Mouse (Mus musculus): ENCODE measurements at regions not wholly inside any gene's neighbourhood (a gene's known extent, or its start where the extent isn't known, plus 50 kb on each side); places are given as distances from the start of the nearest gene placed in this dataset.
"Not testable (repeated sequence)": the region's sequence is repeated elsewhere in the genome, so short reads cannot be mapped to it uniquely, and the experiment has no call there.

- intact Hi-C loops (cut with DNase I) = no loop called here
These were observed 485.7 kb downstream of the Lmo7 start for GRCm38 (mm10) chr14:102215267-102215964.

GRCm38 (mm10) chr14:102212079-102212478 lies 482.3 kb downstream of the Lmo7 start:
- intact Hi-C loops (cut with DNase I) = no loop called here

GRCm38 (mm10) chr14:102204881-102205671 lies 475.3 kb downstream of the Lmo7 start:
- intact Hi-C loops (cut with DNase I) = no loop called here

- intact Hi-C loops (cut with DNase I) = no loop called here
These were observed 469.7 kb downstream of the Lmo7 start for GRCm38 (mm10) chr14:102199430-102199829.

GRCm38 (mm10) chr14:102190786-102191185 lies 461.0 kb downstream of the Lmo7 start:
- intact Hi-C loops (cut with DNase I) = no loop called here

GRCm38 (mm10) chr14:102181269-102181668 lies 451.5 kb downstream of the Lmo7 start:
- intact Hi-C loops (cut with DNase I) = loop anchor here (5.0 kb wide), 1 partner anchor 326 kb away; no protein-coding TSS in a partner anchor

GRCm38 (mm10) chr14:102171775-102172174 lies 442.0 kb downstream of the Lmo7 start:
- intact Hi-C loops (cut with DNase I) = no loop called here

- intact Hi-C loops (cut with DNase I) = no loop called here
These were observed 431.8 kb downstream of the Lmo7 start for GRCm38 (mm10) chr14:102161291-102162284.

GRCm38 (mm10) chr14:102150410-102150809 lies 420.7 kb downstream of the Lmo7 start:
- intact Hi-C loops (cut with DNase I) = not testable (repeated sequence)

- intact Hi-C loops (cut with DNase I) = no loop called here
These were observed 413.0 kb downstream of the Lmo7 start for GRCm38 (mm10) chr14:102142720-102143119.

GRCm38 (mm10) chr14:102138936-102139335 lies 409.2 kb downstream of the Lmo7 start:
- intact Hi-C loops (cut with DNase I) = no loop called here

GRCm38 (mm10) chr14:102118166-102118565 lies 388.4 kb downstream of the Lmo7 start:
- intact Hi-C loops (cut with DNase I) = no loop called here

GRCm38 (mm10) chr14:102106165-102106564 lies 376.4 kb downstream of the Lmo7 start:
- intact Hi-C loops (cut with DNase I) = no loop called here

- intact Hi-C loops (cut with DNase I) = no loop called here
These were observed 364.3 kb downstream of the Lmo7 start for GRCm38 (mm10) chr14:102094105-102094504.

GRCm38 (mm10) chr14:102092557-102092956 lies 362.8 kb downstream of the Lmo7 start:
- intact Hi-C loops (cut with DNase I) = no loop called here

- intact Hi-C loops (cut with DNase I) = no loop called here
These were observed 319.2 kb downstream of the Lmo7 start for GRCm38 (mm10) chr14:102048932-102049331.

GRCm38 (mm10) chr14:102048485-102048884 lies 318.7 kb downstream of the Lmo7 start:
- intact Hi-C loops (cut with DNase I) = no loop called here

GRCm38 (mm10) chr14:102038145-102038544 lies 308.4 kb downstream of the Lmo7 start:
- intact Hi-C loops (cut with DNase I) = no loop called here

GRCm38 (mm10) chr14:102037487-102037886 lies 307.7 kb downstream of the Lmo7 start:
- intact Hi-C loops (cut with DNase I) = no loop called here

- intact Hi-C loops (cut with DNase I) = no loop called here
These were observed 301.5 kb downstream of the Lmo7 start for GRCm38 (mm10) chr14:102031047-102031903.
